Mouse (Mus musculus): ENCODE data around the gene Hes7. TPM values are rescaled to one million over a fixed set of nuclear protein-coding genes. Genes with fewer than 3 reads are reported as not detected.
A peak's percentile ranks its signal among the peaks of the same experiment; 100 is the strongest.

Gene Hes7
- total RNA-seq, 2 experiments from 2014 or later: 0.34 to 0.54 TPM

- DNase-seq (ENCODE audit: low spot score in 2 of 2): no peak
Observed at GRCm38 (mm10) chr11:69135361-69135760, 15.2 kb downstream of the Hes7 start.

GRCm38 (mm10) chr11:69147546-69147945 lies 27.3 kb downstream of the Hes7 start:
- DNase-seq (ENCODE audit: low spot score in 2 of 2): no peak

GRCm38 (mm10) chr11:69148451-69148960 lies 28.3 kb downstream of the Hes7 start:
- DNase-seq (ENCODE audit: low spot score in 2 of 2): no peak

- peak in 1 of 2 experiments; percentile 45 for DNase-seq (ENCODE audit: low spot score in 2 of 2)
Observed at GRCm38 (mm10) chr11:69149728-69150127, 29.5 kb downstream of the Hes7 start.

- peak; percentile 48 to 76 for DNase-seq (ENCODE audit: low spot score in 2 of 2)
Observed at GRCm38 (mm10) chr11:69150444-69150843, 30.2 kb downstream of the Hes7 start.

GRCm38 (mm10) chr11:69151004-69151403 lies 30.8 kb downstream of the Hes7 start:
- no peak for DNase-seq (ENCODE audit: low spot score in 2 of 2)

- DNase-seq (ENCODE audit: low spot score in 2 of 2): no peak
Observed at GRCm38 (mm10) chr11:69153831-69154230, 33.6 kb downstream of the Hes7 start.

GRCm38 (mm10) chr11:69155351-69155750 lies 35.1 kb downstream of the Hes7 start:
- DNase-seq (ENCODE audit: low spot score in 2 of 2): no peak

- DNase-seq (ENCODE audit: low spot score in 2 of 2): peak in 1 of 2 experiments; percentile 38
Observed at GRCm38 (mm10) chr11:69156800-69157199, 36.6 kb downstream of the Hes7 start, which contains the start of gene Alox12b. Gene Alox12b, plus strand, starts transcription at chr11:69156989.

- no peak for DNase-seq (ENCODE audit: low spot score in 2 of 2)
Observed at GRCm38 (mm10) chr11:69169313-69169712, 49.1 kb downstream of the Hes7 start.

- DNase-seq (ENCODE audit: low spot score in 2 of 2): peak; percentile 76 to 90
Observed at GRCm38 (mm10) chr11:69171626-69172025, 51.4 kb downstream of the Hes7 start.

- DNase-seq (ENCODE audit: low spot score in 2 of 2): no peak
Observed at GRCm38 (mm10) chr11:69172606-69173005, 52.4 kb downstream of the Hes7 start.

Other genes starting within 250 kb of the Hes7 start
- 10 to 100 TPM; 76.4 to 86.4 TPM for gene Ndel1, start 248.5 kb upstream of the Hes7 start, total RNA-seq (2021)
- gene Rnf222, start 231.9 kb upstream of the Hes7 start, total RNA-seq (2021): under 1 TPM in 1 of 2 experiments, not detected in 1; 0.07 TPM
- 1,000 to 10,000 TPM; 1,219 to 1,338 TPM for gene Rpl26, start 218.8 kb upstream of the Hes7 start, total RNA-seq (2021)
- not detected for gene Odf4, start 193.3 kb upstream of the Hes7 start, total RNA-seq (2021)
- gene Arhgef15, start 162.9 kb upstream of the Hes7 start, total RNA-seq (2021): 10 to 100 TPM; 16.9 to 19.0 TPM
- 1 to 10 TPM; 1.1 to 2.7 TPM for gene Slc25a35, start 152.3 kb upstream of the Hes7 start, total RNA-seq (2021)
- gene Rangrf, start 145.2 kb upstream of the Hes7 start, total RNA-seq (2021): 10 to 100 TPM; 23.5 to 25.1 TPM
- 10 to 100 TPM; 14.9 to 16.8 TPM for gene Pfas, start 111.9 kb upstream of the Hes7 start, total RNA-seq (2021)
- gene Ctc1, start 104.5 kb upstream of the Hes7 start, total RNA-seq (2021): 10 to 100 TPM; 21.9 to 23.1 TPM
- 10 to 100 TPM; 25.6 TPM for gene Aurkb, start 74.8 kb upstream of the Hes7 start, total RNA-seq (2021)
- 10 to 100 TPM; 14.6 to 14.9 TPM for gene Borcs6, start 60.7 kb upstream of the Hes7 start, total RNA-seq (2021)
- gene Tmem107, start 49.6 kb upstream of the Hes7 start, total RNA-seq (2021): 10 to 100 TPM; 11.7 to 14.3 TPM
- 10 to 100 TPM; 61.1 to 70.4 TPM for gene Vamp2, start 31.9 kb upstream of the Hes7 start, total RNA-seq (2021)
- gene Per1, start 25.2 kb upstream of the Hes7 start, total RNA-seq (2021): 10 to 100 TPM; 32.1 to 49.3 TPM
- under 1 TPM; 0.29 to 0.56 TPM for gene 9130213A22Rik, start 2.2 kb downstream of the Hes7 start, total RNA-seq (2021)
- gene Aloxe3, start 5.5 kb downstream of the Hes7 start, total RNA-seq (2021): under 1 TPM in 1 of 2 experiments, not detected in 1; 0.23 TPM
- gene Alox12b, start 36.6 kb downstream of the Hes7 start, total RNA-seq (2021): not detected
- gene Alox8, start 77.4 kb downstream of the Hes7 start, total RNA-seq (2021): not detected
- not detected for gene Gucy2e, start 116.6 kb downstream of the Hes7 start, total RNA-seq (2021)
- gene Cntrob, start 203.4 kb downstream of the Hes7 start, total RNA-seq (2021): 10 to 100 TPM; 12.0 to 12.9 TPM
- gene Trappc1, start 203.6 kb downstream of the Hes7 start, total RNA-seq (2021): 10 to 100 TPM; 62.2 to 63.1 TPM
- gene Kcnab3, start 205.9 kb downstream of the Hes7 start, total RNA-seq (2021): under 1 TPM; 0.49 to 0.56 TPM
- gene Rnf227, start 220.1 kb downstream of the Hes7 start, total RNA-seq (2021): 1 to 10 TPM; 2.8 to 3.1 TPM
- gene Chd3, start 249.0 kb downstream of the Hes7 start, total RNA-seq (2021): 10 to 100 TPM; 73.0 to 80.8 TPM